Mouse (Mus musculus) heart, embryonic 15.5 days (tissue): ENCODE measurements around the gene Slc1a3. TPM values are rescaled to one million over a fixed set of nuclear protein-coding genes. Genes with fewer than 3 reads are reported as not detected.

Experiments used
- ATAC-seq: fragments of 200-750 bp; cut with Nextera tagmentation; replicated peaks from 2 replicates; pipeline ENCODE4 v1.8.0; 2017; ENCODE audit warnings: low read depth, moderate TSS enrichment; ENCODE audit not compliant: insufficient number of reproducible peaks, insufficient read depth, low FRiP score
- H3K27ac ChIP-seq: fragments of 300-500 bp; sonication (generic); 2 replicates; pipeline ENCODE4 v1.5.1; 2015; ENCODE audit warnings: mild to moderate bottlenecking, inconsistent platforms
- H3K27me3 ChIP-seq: fragments of 300-500 bp; sonication (generic); 2 replicates; pipeline ENCODE4 v1.6.1; 2015; ENCODE audit warnings: inconsistent platforms
- H3K36me3 ChIP-seq: fragments of 300-500 bp; sonication (generic); 2 replicates; pipeline ENCODE4 v1.6.1; 2015; ENCODE audit warnings: mild to moderate bottlenecking, inconsistent platforms
- H3K4me1 ChIP-seq: fragments of 300-500 bp; sonication (generic); replicated peaks from 2 replicates; pipeline ENCODE4 v1.6.1; 2015; ENCODE audit warnings: inconsistent platforms
- H3K4me2 ChIP-seq: fragments of 300-500 bp; sonication (generic); 2 replicates; pipeline ENCODE4 v1.6.1; 2015; ENCODE audit warnings: inconsistent platforms, mild to moderate bottlenecking, moderate library complexity
- H3K4me3 ChIP-seq: fragments of 300-500 bp; sonication (generic); 2 replicates; pipeline ENCODE4 v1.5.1; 2015; ENCODE audit warnings: mild to moderate bottlenecking, inconsistent platforms
- H3K9ac ChIP-seq: fragments of 300-500 bp; sonication (generic); 2 replicates; pipeline ENCODE4 v1.6.1; 2015; ENCODE audit warnings: mild to moderate bottlenecking, inconsistent platforms
- H3K9me3 ChIP-seq: fragments of 300-500 bp; sonication (generic); replicated peaks from 2 replicates; pipeline ENCODE4 v1.6.1; 2016; ENCODE audit warnings: inconsistent platforms
- WGBS: fragments of 180-500 bp; shearing (Covaris S2); methylation state at CpG from one replicate; pipeline ENCODE4 v1.1.7; 2015; ENCODE audit warnings: mixed read lengths; 5-methylcytosine and 5-hydroxymethylcytosine counted together
- polyA plus RNA-seq: library from polyadenylated mRNA; unstranded; fragments of >200 nt; fragmentation: Nextera tagmentation; extraction: Ambion mirVana; gene quantifications from 2 replicates; pipeline ENCODE4 v1.2.1, GENCODE M21; 2015

Slc1a3 gene
- polyA plus RNA-seq, 1 experiment from 2014 or later = 9.8 TPM

- no peaks in the 10 kb centered on the region for H3K9me3 ChIP-seq
- peaks cover 24% of the 10 kb centered on the region for H3K4me1 ChIP-seq
- no peak overlapping the region for H3K9ac ChIP-seq
- peak; percentile 43; the same call in 1 of the 2 replicates for ATAC-seq
- no peaks in the 10 kb centered on the region for H3K36me3 ChIP-seq
- peak overlapping the region; percentile 50; the same call in 1 of the 2 replicates for H3K27ac ChIP-seq
- 56% methylated on average over 8 of the region's 8 CpGs for WGBS
- no peak overlapping the region for H3K4me2 ChIP-seq
- H3K27me3 ChIP-seq = no peaks in the 10 kb centered on the region
- H3K4me3 ChIP-seq = no peak overlapping the region
These were observed 52.2 kb downstream of the Slc1a3 start for GRCm38 (mm10) chr15:8658086-8658980.

GRCm38 (mm10) chr15:8655251-8655650 is 55.3 kb downstream of the Slc1a3 start:
- no peak overlapping the region for H3K9ac ChIP-seq
- no peak for ATAC-seq
- peaks cover 10% of the 10 kb centered on the region for H3K4me1 ChIP-seq
- H3K4me2 ChIP-seq = no peak overlapping the region
- 69% methylated on average over 9 of the region's 9 CpGs for WGBS
- no peak overlapping the region for H3K4me3 ChIP-seq
- H3K27me3 ChIP-seq = no peaks in the 10 kb centered on the region
- no peaks in the 10 kb centered on the region for H3K36me3 ChIP-seq
- H3K9me3 ChIP-seq = no peaks in the 10 kb centered on the region
- H3K27ac ChIP-seq = peak overlapping the region; percentile 32; the same call in 1 of the 2 replicates

GRCm38 (mm10) chr15:8652637-8653036 is 57.9 kb downstream of the Slc1a3 start:
- no peak overlapping the region for H3K27ac ChIP-seq
- no peaks in the 10 kb centered on the region for H3K9me3 ChIP-seq
- H3K4me1 ChIP-seq = no peaks in the 10 kb centered on the region
- 70% methylated on average over 8 of the region's 8 CpGs for WGBS
- no peak overlapping the region for H3K9ac ChIP-seq
- no peaks in the 10 kb centered on the region for H3K36me3 ChIP-seq
- H3K27me3 ChIP-seq = no peaks in the 10 kb centered on the region
- no peak overlapping the region for H3K4me2 ChIP-seq
- no peak for ATAC-seq
- no peak overlapping the region for H3K4me3 ChIP-seq

DNA sequence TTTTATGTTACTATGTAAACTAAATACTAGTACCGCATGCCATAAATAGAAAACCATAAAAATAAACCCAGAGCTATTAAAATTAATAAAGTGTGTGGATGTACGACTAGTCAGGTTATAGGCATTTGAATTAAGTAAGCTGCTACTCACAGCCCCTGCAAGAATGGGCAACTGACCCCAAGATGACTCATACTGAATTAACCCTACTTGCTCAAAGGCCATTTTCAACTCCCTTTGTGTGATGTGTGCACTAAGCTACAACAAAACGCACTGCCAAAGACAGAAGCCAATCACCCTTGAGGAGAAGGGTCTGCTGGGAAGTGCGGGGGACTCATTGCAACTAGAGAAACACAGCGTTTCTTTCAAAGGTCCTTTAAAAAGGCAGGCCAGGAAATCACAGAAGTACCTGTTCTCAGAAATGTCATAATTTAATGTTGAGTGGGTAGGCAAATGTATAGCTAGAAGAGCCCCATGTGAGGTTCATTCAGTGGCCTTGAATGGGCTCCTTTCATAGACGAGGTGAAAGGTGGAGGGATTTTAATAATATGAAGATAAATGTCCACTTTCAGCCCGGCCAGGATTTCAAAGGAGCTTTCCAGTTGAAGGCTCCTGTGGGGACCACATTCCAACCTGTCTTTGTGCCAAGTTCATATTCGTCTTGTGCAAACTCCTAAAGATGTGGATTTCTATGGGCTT is 66.4 kb downstream of the Slc1a3 start:
- no peak overlapping the region for H3K27ac ChIP-seq
- ATAC-seq = no peak
- H3K27me3 ChIP-seq = no peaks in the 10 kb centered on the region
- no peak overlapping the region for H3K4me2 ChIP-seq
- no peaks in the 10 kb centered on the region; the same call in 1 of the 2 replicates for H3K36me3 ChIP-seq
- no peaks in the 10 kb centered on the region for H3K9me3 ChIP-seq
- no peak overlapping the region for H3K9ac ChIP-seq
- no peak overlapping the region for H3K4me3 ChIP-seq
- no peaks in the 10 kb centered on the region for H3K4me1 ChIP-seq
- 72% methylated on average over 8 of the region's 8 CpGs for WGBS

DNA sequence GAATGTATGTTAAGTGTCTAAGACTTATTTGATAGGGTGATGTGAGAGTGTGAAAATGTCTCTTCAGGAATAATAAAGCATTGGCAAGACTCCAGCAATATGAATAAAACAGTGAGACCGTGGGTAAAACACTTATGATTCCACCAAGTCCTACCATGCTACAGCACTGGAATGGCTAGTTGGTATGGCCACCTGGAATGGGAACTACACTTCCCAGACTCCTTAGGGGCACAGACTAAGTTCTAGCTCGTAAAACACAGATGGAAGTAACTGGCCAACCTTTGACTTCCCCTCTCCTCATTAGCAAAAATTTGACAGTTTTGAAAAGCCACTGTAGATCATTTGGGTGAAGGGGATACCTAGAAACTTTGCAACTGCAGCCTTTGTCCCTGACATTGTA is 70.7 kb downstream of the Slc1a3 start:
- no peak overlapping the region for H3K4me2 ChIP-seq
- H3K9ac ChIP-seq = no peak overlapping the region
- no peak overlapping the region for H3K4me3 ChIP-seq
- H3K27ac ChIP-seq = no peak overlapping the region
- no peaks in the 10 kb centered on the region for H3K27me3 ChIP-seq
- no peaks in the 10 kb centered on the region; the same call in 1 of the 2 replicates for H3K36me3 ChIP-seq
- 50% methylated on average over 2 of the region's 2 CpGs for WGBS
- H3K4me1 ChIP-seq = no peaks in the 10 kb centered on the region
- H3K9me3 ChIP-seq = no peaks in the 10 kb centered on the region
- no peak for ATAC-seq

GRCm38 (mm10) chr15:8638568-8639325 is 71.8 kb downstream of the Slc1a3 start:
- H3K9ac ChIP-seq = no peak overlapping the region
- no peaks in the 10 kb centered on the region; the same call in 1 of the 2 replicates for H3K36me3 ChIP-seq
- peak; percentile 43; the same call in 1 of the 2 replicates for ATAC-seq
- H3K27me3 ChIP-seq = no peaks in the 10 kb centered on the region
- H3K27ac ChIP-seq = no peak overlapping the region
- no peaks in the 10 kb centered on the region for H3K9me3 ChIP-seq
- H3K4me3 ChIP-seq = no peak overlapping the region
- no peaks in the 10 kb centered on the region for H3K4me1 ChIP-seq
- H3K4me2 ChIP-seq = no peak overlapping the region
- WGBS = 75% methylated on average over 15 of the region's 15 CpGs

DNA sequence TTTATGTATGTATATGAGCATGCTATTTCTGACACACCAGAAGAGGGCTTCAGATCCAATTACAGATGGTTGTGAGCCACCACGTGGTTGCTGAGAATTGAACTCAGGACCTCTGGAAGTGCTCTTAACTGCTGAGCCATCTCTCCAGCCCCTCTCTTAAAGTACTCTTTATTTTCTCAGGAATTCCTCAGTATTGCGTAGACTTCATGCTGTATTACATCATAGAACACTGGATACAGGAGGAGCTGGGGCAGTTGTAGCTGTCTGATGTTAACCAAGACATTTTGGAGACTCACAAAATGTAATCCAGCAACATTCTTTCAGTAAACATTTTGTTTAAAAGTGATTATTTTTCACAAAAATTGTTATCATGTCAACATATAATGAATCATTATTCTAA is 73.3 kb downstream of the Slc1a3 start:
- H3K9ac ChIP-seq = no peak overlapping the region
- no peak for ATAC-seq
- H3K4me1 ChIP-seq = peaks cover 3% of the 10 kb centered on the region; the same call in 1 of the 2 replicates
- no peak overlapping the region for H3K4me2 ChIP-seq
- H3K27me3 ChIP-seq = no peaks in the 10 kb centered on the region
- no peak overlapping the region for H3K4me3 ChIP-seq
- no peaks in the 10 kb centered on the region for H3K9me3 ChIP-seq
- no peaks in the 10 kb centered on the region; the same call in 1 of the 2 replicates for H3K36me3 ChIP-seq
- WGBS = 77% methylated on average over 2 of the region's 2 CpGs
- H3K27ac ChIP-seq = no peak overlapping the region

DNA sequence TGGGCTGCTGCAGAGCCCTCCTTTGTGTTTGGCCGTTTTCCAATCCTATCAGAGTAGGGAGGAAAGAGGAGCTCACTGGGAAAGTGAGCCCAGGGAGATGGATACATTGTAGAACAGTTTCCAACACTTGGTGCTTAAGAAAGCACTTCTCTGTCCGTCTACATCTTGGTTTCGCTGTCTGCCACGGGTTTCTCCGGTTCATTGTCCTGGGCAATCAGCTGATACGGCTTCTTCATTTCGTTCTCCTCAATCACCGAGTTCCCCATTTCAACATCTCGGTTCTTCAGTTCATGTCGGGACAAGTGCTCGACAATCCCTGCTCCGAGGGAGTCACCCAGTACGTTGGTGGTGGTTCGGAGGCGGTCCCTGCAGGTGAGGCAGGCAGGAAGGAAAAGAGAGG is 74.6 kb downstream of the Slc1a3 start:
- peaks cover 5% of the 10 kb centered on the region; the same call in 1 of the 2 replicates for H3K4me1 ChIP-seq
- WGBS = 86% methylated on average over 15 of the region's 15 CpGs
- no peak overlapping the region for H3K27ac ChIP-seq
- H3K9me3 ChIP-seq = no peaks in the 10 kb centered on the region
- no peak overlapping the region for H3K4me3 ChIP-seq
- no peaks in the 10 kb centered on the region for H3K36me3 ChIP-seq
- H3K4me2 ChIP-seq = no peak overlapping the region
- H3K27me3 ChIP-seq = no peaks in the 10 kb centered on the region
- H3K9ac ChIP-seq = no peak overlapping the region
- ATAC-seq = no peak

- H3K36me3 ChIP-seq = no peaks in the 10 kb centered on the region
- 65% methylated on average over 4 of the region's 4 CpGs for WGBS
- H3K27ac ChIP-seq = no peak overlapping the region
- no peak for ATAC-seq
- H3K4me2 ChIP-seq = no peak overlapping the region
- no peak overlapping the region for H3K9ac ChIP-seq
- no peaks in the 10 kb centered on the region for H3K9me3 ChIP-seq
- H3K27me3 ChIP-seq = no peaks in the 10 kb centered on the region
- H3K4me1 ChIP-seq = peaks cover 7% of the 10 kb centered on the region
- no peak overlapping the region for H3K4me3 ChIP-seq
These were observed 75.8 kb downstream of the Slc1a3 start for GRCm38 (mm10) chr15:8634807-8635206.

DNA sequence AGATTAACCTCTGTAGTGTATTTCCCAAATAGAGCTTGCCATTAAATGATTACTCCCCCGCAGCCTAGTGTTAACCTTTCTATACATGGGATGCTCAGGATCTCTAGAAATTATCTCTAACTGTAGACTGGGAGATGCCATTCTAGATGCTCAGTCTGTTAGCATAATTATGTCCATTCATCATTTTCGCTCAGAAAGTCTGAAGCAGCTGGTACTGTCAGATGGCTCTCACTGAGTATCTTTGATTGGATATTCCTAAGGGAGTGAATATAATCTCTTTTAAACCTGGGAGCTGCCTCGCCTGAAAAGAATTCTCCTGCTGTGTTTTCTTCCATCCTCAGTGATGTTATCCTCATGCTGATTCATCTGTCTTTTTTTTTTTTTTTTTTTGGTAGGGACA is 76.2 kb downstream of the Slc1a3 start:
- H3K27me3 ChIP-seq = no peaks in the 10 kb centered on the region
- H3K4me1 ChIP-seq = peaks cover 12% of the 10 kb centered on the region
- H3K4me3 ChIP-seq = no peak overlapping the region
- no peak for ATAC-seq
- no peak overlapping the region for H3K4me2 ChIP-seq
- no peak overlapping the region for H3K9ac ChIP-seq
- 76% methylated on average over 3 of the region's 3 CpGs for WGBS
- no peaks in the 10 kb centered on the region for H3K36me3 ChIP-seq
- no peaks in the 10 kb centered on the region for H3K9me3 ChIP-seq
- no peak overlapping the region for H3K27ac ChIP-seq

DNA sequence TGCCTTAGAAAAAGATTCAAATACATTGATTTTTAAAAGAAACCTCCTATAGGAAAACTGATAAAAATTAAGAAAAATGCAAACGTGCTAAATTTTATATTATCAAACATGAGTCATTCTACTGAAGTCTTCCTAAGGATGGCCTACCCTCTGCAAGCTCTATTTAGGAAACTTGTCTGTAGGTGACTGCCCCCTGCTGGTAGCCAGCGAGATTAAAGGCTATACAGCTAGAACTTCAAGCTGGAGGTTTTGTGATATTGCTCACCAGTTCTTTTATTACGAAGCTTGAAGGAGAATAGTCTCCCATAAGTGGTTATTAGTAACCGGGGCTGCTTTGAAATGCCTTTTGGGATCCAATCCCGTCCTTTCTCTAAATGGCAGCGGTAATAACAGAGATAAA is 77.2 kb downstream of the Slc1a3 start:
- Histone ChIP-seq H3K27ac (no peak overlapping the region), H3K36me3 (no peaks in the 10 kb centered on the region), H3K4me1 (peaks cover 15% of the 10 kb centered on the region), H3K9me3 (no peaks in the 10 kb centered on the region), H3K9ac (no peak overlapping the region), H3K4me3 (no peak overlapping the region), H3K27me3 (no peaks in the 10 kb centered on the region), H3K4me2 (no peak overlapping the region)
- 54% methylated on average over 6 of the region's 6 CpGs for WGBS
- no peak for ATAC-seq
